Mouse (Mus musculus): ENCODE measurements around the gene Nr2f2. TPM values are rescaled to one million over a fixed set of nuclear protein-coding genes. Genes with fewer than 3 reads are reported as not detected.
A peak's percentile ranks its signal among the peaks of the same experiment; 100 is the strongest.

Nr2f2 gene
- polyA plus RNA-seq, 1 experiment from 2014 or later = 72.9 TPM

- Histone ChIP-seq H3K4me1 (ENCODE audit: control insufficient read depth, insufficient read depth, low read length) (no peaks in the 10 kb centered on the region), H3K9ac (replicated peaks; ENCODE audit: low read depth, low read length) (peak overlapping the region; percentile 94), H3K36me3 (ENCODE audit: control insufficient read depth, insufficient read depth, low read length) (peaks cover 5% of the 10 kb centered on the region; the same call in 1 of the 2 replicates), H3K4me2 (ENCODE audit: low read depth, low read length) (peak overlapping the region; percentile 89), H3K9me3 (ENCODE audit: control insufficient read depth, low read length) (no peaks in the 10 kb centered on the region), H3K27me3 (ENCODE audit: control insufficient read depth, insufficient read depth, low read length) (peaks cover 3% of the 10 kb centered on the region), H3K27ac (ENCODE audit: low read depth, low read length) (peak overlapping the region; percentile 97), H3K4me3 (ENCODE audit: low read depth, low read length) (peak overlapping the region; percentile 86)
- peak; percentile 94 for ATAC-seq (ENCODE audit: low read depth)
- under 1% methylated on average over 75 of the region's 98 CpGs for WGBS
Observed at GRCm38 (mm10) chr7:70361383-70362364, 4.9 kb downstream of the Nr2f2 start.

- peak overlapping the region; percentile 89 for H3K4me2 ChIP-seq (ENCODE audit: low read depth, low read length)
- H3K9ac ChIP-seq (replicated peaks; ENCODE audit: low read depth, low read length) = peak overlapping the region; percentile 94
- under 1% methylated on average over 54 of the region's 84 CpGs for WGBS
- H3K27ac ChIP-seq (ENCODE audit: low read depth, low read length) = peak overlapping the region; percentile 97
- H3K36me3 ChIP-seq (ENCODE audit: control insufficient read depth, insufficient read depth, low read length) = peaks cover 5% of the 10 kb centered on the region; the same call in 1 of the 2 replicates
- H3K4me1 ChIP-seq (ENCODE audit: control insufficient read depth, insufficient read depth, low read length) = 0 out of 2 replicates have a peak, but pooled peaks cover 2% of the 10 kb centered on the region
- no peak for ATAC-seq (ENCODE audit: low read depth)
- H3K9me3 ChIP-seq (ENCODE audit: control insufficient read depth, low read length) = no peaks in the 10 kb centered on the region
- H3K27me3 ChIP-seq (ENCODE audit: control insufficient read depth, insufficient read depth, low read length) = no peaks in the 10 kb centered on the region
- H3K4me3 ChIP-seq (ENCODE audit: low read depth, low read length) = peak overlapping the region; percentile 86
Observed at GRCm38 (mm10) chr7:70360611-70361382, 5.7 kb downstream of the Nr2f2 start.

DNA sequence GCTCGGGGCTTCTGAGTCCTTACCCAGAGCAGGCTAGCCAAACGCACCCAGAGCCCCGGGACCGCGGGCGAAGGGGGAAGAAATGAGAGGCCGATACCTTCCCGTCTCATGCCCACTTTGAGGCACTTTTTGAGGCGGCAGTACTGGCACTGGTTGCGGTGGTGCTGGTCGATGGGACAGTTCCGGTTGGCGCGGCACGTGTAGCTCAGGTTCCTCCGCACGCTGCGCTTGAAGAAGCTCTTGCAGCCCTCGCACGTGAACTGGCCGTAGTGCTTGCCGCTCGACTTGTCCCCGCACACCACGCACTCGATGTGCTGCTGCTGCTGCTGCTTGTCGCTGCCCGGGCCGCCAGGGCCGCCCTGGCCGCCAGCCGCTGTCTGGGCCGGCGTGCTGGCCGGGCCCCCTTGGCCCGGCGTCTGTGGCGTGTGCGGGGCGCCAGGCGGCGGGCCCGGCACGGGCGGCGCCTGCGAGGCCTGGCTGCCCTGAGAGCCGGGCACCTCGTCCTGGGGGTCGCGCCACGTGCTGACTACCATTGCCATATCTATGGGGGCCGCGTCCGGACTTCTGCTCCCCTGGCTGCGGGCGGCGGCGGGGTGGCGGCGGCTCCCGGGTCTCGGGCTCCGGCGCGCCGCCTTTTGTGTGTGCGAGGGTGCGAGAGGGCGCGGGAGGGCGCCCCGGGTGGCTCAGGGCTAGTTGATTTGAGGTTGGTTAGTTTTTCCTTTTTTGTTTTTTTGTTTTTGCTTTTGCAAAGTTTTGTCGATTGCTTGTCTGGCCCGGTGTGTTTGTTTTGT lies 6.5 kb downstream of the Nr2f2 start:
- Histone ChIP-seq H3K27me3 (ENCODE audit: control insufficient read depth, insufficient read depth, low read length) (no peaks in the 10 kb centered on the region), H3K9me3 (ENCODE audit: control insufficient read depth, low read length) (no peaks in the 10 kb centered on the region), H3K4me2 (ENCODE audit: low read depth, low read length) (peak overlapping the region; percentile 89), H3K4me3 (ENCODE audit: low read depth, low read length) (peak overlapping the region; percentile 86), H3K4me1 (ENCODE audit: control insufficient read depth, insufficient read depth, low read length) (0 out of 2 replicates have a peak, but pooled peaks cover 5% of the 10 kb centered on the region), H3K36me3 (ENCODE audit: control insufficient read depth, insufficient read depth, low read length) (peaks cover 5% of the 10 kb centered on the region; the same call in 1 of the 2 replicates), H3K27ac (ENCODE audit: low read depth, low read length) (peak overlapping the region; percentile 97), H3K9ac (replicated peaks; ENCODE audit: low read depth, low read length) (peak overlapping the region; percentile 94)
- ATAC-seq (ENCODE audit: low read depth) = no peak
- under 1% methylated on average over 75 of the region's 75 CpGs for WGBS

DNA sequence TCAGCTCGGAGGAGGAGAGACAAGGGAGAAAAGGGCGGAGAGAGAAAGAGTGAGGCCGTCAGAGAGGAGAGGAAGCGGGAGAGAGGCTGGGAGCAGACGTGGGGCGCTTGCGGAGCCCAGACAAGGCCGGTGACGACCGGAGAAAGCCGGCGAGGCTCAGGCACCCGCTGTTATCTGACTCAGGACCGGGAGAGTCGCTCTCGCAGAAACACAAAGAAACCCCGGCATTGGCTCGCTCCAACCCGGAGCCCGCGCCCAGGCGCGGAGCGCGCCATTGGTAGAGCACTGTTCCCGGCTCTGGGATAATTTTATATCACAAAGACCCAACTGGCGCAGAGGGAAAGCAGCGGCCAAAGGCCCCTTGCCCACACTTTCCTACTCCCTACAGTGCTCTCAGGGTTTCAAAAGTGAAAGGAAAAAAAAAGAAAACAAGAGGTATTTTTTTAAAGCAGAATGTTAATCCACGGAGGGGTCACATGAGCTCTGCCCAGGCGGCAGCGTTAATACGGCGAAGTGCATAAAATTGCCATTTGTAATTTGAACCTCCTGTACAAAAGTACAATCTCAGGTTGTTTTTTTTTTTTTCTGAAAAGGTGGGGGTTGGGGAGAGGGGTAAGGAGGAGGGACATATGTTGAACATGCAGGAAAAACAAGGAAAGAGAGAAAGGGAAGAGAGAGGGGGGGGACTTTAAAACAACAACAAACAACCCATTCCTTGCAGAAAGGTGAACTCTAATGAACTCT lies 7.5 kb downstream of the Nr2f2 start:
- peak overlapping the region; percentile 89 for H3K4me2 ChIP-seq (ENCODE audit: low read depth, low read length)
- no peaks in the 10 kb centered on the region for H3K9me3 ChIP-seq (ENCODE audit: control insufficient read depth, low read length)
- H3K9ac ChIP-seq (replicated peaks; ENCODE audit: low read depth, low read length) = peak overlapping the region; percentile 94
- H3K27ac ChIP-seq (ENCODE audit: low read depth, low read length) = peak overlapping the region; percentile 97
- WGBS = under 1% methylated on average over 33 of the region's 33 CpGs
- ATAC-seq (ENCODE audit: low read depth) = no peak
- H3K4me1 ChIP-seq (ENCODE audit: control insufficient read depth, insufficient read depth, low read length) = peaks cover 5% of the 10 kb centered on the region; the same call in 1 of the 2 replicates
- H3K4me3 ChIP-seq (ENCODE audit: low read depth, low read length) = peak overlapping the region; percentile 86
- peaks cover 5% of the 10 kb centered on the region; the same call in 1 of the 2 replicates for H3K36me3 ChIP-seq (ENCODE audit: control insufficient read depth, insufficient read depth, low read length)
- H3K27me3 ChIP-seq (ENCODE audit: control insufficient read depth, insufficient read depth, low read length) = no peaks in the 10 kb centered on the region

DNA sequence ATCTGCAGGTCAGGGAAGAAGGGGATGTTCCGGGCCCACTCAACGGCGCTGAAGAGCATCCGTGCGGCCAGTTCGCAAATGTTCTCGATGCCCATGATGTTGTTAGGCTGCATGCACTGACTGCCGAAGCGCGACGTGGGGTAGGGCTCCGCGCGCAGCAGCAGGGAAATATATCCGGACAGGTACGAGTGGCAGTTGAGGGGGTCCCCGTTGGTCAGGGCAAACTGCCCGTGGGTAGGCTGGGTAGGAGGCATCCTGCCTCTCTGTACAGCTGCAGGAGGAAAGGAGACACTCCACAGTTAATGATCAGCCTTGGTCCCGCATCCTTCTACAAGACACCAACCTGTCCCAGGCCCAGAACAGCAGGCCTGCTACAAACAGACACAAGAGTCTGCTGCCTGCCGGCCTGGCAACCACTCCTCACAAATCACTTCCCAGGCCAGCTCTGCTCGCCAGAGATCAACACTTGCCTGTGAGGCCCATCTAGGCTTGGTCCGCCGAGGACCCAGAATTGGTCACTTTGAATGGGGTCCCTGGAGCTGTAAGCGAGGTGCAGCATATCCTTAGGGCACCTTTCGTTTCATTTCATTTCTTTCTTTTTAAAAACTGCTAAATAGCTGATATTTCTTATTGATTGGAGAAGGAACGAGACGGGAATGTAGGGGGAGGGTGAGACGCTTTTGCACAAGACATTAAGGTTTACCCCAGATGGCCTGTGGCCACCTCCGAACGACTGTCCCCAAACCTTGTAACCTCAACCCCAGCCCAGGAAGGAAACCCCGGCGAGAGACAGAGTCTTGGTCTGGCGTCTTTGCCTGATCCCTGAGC lies 8.3 kb downstream of the Nr2f2 start:
- Histone ChIP-seq H3K36me3 (ENCODE audit: control insufficient read depth, insufficient read depth, low read length) (peaks cover 5% of the 10 kb centered on the region; the same call in 1 of the 2 replicates), H3K27me3 (ENCODE audit: control insufficient read depth, insufficient read depth, low read length) (no peaks in the 10 kb centered on the region), H3K27ac (ENCODE audit: low read depth, low read length) (peak overlapping the region; percentile 97), H3K4me2 (ENCODE audit: low read depth, low read length) (peak overlapping the region; percentile 89), H3K4me1 (ENCODE audit: control insufficient read depth, insufficient read depth, low read length) (peaks cover 5% of the 10 kb centered on the region; the same call in 1 of the 2 replicates), H3K4me3 (ENCODE audit: low read depth, low read length) (peak overlapping the region; percentile 86), H3K9ac (replicated peaks; ENCODE audit: low read depth, low read length) (peak overlapping the region; percentile 94), H3K9me3 (ENCODE audit: control insufficient read depth, low read length) (no peaks in the 10 kb centered on the region)
- WGBS = 2% methylated on average over 33 of the region's 33 CpGs
- no peak for ATAC-seq (ENCODE audit: low read depth)

GRCm38 (mm10) chr7:70357516-70358019 lies 9.0 kb downstream of the Nr2f2 start:
- H3K27me3 ChIP-seq (ENCODE audit: control insufficient read depth, insufficient read depth, low read length) = no peaks in the 10 kb centered on the region
- 2% methylated on average over 17 of the region's 17 CpGs for WGBS
- H3K4me3 ChIP-seq (ENCODE audit: low read depth, low read length) = peak overlapping the region; percentile 86
- H3K4me2 ChIP-seq (ENCODE audit: low read depth, low read length) = peak overlapping the region; percentile 89
- H3K9me3 ChIP-seq (ENCODE audit: control insufficient read depth, low read length) = no peaks in the 10 kb centered on the region
- peak overlapping the region; percentile 97 for H3K27ac ChIP-seq (ENCODE audit: low read depth, low read length)
- peak overlapping the region; percentile 94 for H3K9ac ChIP-seq (replicated peaks; ENCODE audit: low read depth, low read length)
- H3K36me3 ChIP-seq (ENCODE audit: control insufficient read depth, insufficient read depth, low read length) = peaks cover 5% of the 10 kb centered on the region; the same call in 1 of the 2 replicates
- ATAC-seq (ENCODE audit: low read depth) = no peak
- peaks cover 5% of the 10 kb centered on the region for H3K4me1 ChIP-seq (ENCODE audit: control insufficient read depth, insufficient read depth, low read length)

DNA sequence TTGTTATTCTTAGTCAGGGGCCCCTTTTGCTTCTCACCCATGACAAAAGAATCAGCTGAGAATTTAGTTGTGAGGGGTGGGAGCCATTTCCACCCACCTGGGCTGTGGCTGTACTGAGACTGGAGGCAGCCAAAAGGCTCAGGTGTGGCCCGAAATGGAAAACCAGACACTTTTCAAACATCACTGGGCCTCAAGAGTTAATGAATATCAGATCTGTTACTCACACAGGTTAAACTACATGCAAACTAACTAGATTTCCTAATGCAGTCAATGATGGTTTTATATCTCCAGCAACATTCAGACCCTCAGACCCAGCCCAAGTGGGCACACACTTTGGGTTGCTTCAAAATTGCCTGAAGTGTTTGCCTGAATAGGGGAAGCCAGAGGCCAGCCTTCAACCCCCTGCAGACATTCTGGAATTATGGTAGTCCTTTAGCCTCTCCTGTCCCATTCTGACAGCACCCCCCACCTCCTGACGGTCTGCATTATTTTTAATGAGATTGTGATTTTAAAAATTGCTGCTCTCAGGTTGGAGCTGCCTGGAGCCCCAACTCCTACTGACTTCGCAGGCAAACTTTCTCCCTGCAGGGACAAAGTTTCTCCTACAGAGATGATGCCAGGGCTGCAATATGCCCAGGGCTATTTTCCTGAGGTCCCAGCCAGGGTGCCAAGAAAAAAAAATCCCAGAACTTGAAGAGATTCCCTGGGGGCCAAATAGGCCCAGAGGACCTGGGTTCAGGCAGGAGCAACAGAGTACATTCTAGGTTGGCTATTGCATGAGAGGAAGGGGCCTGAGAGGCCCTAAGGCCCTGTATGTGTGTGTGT lies 9.6 kb downstream of the Nr2f2 start:
- 18% methylated on average over 3 of the region's 3 CpGs for WGBS
- peak overlapping the region; percentile 97 for H3K27ac ChIP-seq (ENCODE audit: low read depth, low read length)
- no peaks in the 10 kb centered on the region for H3K9me3 ChIP-seq (ENCODE audit: control insufficient read depth, low read length)
- H3K36me3 ChIP-seq (ENCODE audit: control insufficient read depth, insufficient read depth, low read length) = peaks cover 5% of the 10 kb centered on the region; the same call in 1 of the 2 replicates
- H3K4me3 ChIP-seq (ENCODE audit: low read depth, low read length) = peak overlapping the region; percentile 86
- peak overlapping the region; percentile 89 for H3K4me2 ChIP-seq (ENCODE audit: low read depth, low read length)
- no peak for ATAC-seq (ENCODE audit: low read depth)
- H3K27me3 ChIP-seq (ENCODE audit: control insufficient read depth, insufficient read depth, low read length) = no peaks in the 10 kb centered on the region
- peak overlapping the region; percentile 94 for H3K9ac ChIP-seq (replicated peaks; ENCODE audit: low read depth, low read length)
- peaks cover 5% of the 10 kb centered on the region for H3K4me1 ChIP-seq (ENCODE audit: control insufficient read depth, insufficient read depth, low read length)

All from neural tube, embryonic 14.5 days (tissue).